Mouse (Mus musculus) liver, adult 2 months (tissue): ENCODE measurements at regions not wholly inside any gene's neighbourhood (a gene's known extent, or its start where the extent isn't known, plus 50 kb on each side); places are given as distances from the start of the nearest gene placed in this dataset.
"Not testable (repeated sequence)": the region's sequence is repeated elsewhere in the genome, so short reads cannot be mapped to it uniquely, and the experiment has no call there.

Experiments
- DNase-seq: peaks from one replicate; pipeline ENCODE4 v3.0.0-alpha.2; 2011; ENCODE audit warnings: low read depth, low spot score; ENCODE audit errors: extremely low read depth
- H3K27ac ChIP-seq: fragments of 200-500 bp; replicated peaks from 2 replicates; pipeline ENCODE4 v1.5.1; 2012; ENCODE audit warnings: low read depth, mild to moderate bottlenecking, control low read depth, inconsistent platforms, low read length; ENCODE audit not compliant: insufficient read depth
- H3K27me3 ChIP-seq: fragments of 200-500 bp; 2 replicates; pipeline ENCODE4 v1.6.1; 2012; ENCODE audit warnings: mild to moderate bottlenecking, moderate library complexity, low read length, inconsistent platforms; ENCODE audit not compliant: control insufficient read depth, insufficient read depth
- H3K36me3 ChIP-seq: fragments of 200-500 bp; 2 replicates; pipeline ENCODE4 v1.6.1; 2012; ENCODE audit warnings: low read length, inconsistent platforms; ENCODE audit not compliant: control insufficient read depth, insufficient read depth
- H3K4me1 ChIP-seq: fragments of 200-500 bp; 2 replicates; pipeline ENCODE4 v1.6.1; 2011; ENCODE audit warnings: low read length; ENCODE audit not compliant: control insufficient read depth, insufficient read depth
- H3K4me3 ChIP-seq: fragments of 200-500 bp; 2 replicates; pipeline ENCODE4 v1.5.1; 2011; ENCODE audit warnings: low read depth, mild to moderate bottlenecking, control low read depth, low read length, moderate library complexity; ENCODE audit not compliant: insufficient read depth
- H3K79me2 ChIP-seq: fragments of 200-500 bp; 2 replicates; pipeline ENCODE4 v1.6.1; 2012; ENCODE audit warnings: inconsistent platforms, mild to moderate bottlenecking, low read length, moderate library complexity; ENCODE audit not compliant: control insufficient read depth, insufficient read depth
- H3K9ac ChIP-seq: fragments of 200-500 bp; 2 replicates; pipeline ENCODE4 v1.6.1; 2012; ENCODE audit warnings: low read depth, mild to moderate bottlenecking, control low read depth, inconsistent platforms, low read length
- CTCF ChIP-seq: fragments of 200-500 bp; IDR thresholded peaks from 2 replicates; pipeline ENCODE4 v1.5.1; 2011; ENCODE audit warnings: low read depth, low read length, control low read depth
- POLR2A ChIP-seq: fragments of 200-500 bp; IDR thresholded peaks from 2 replicates; pipeline ENCODE4 v1.6.1; 2011; ENCODE audit warnings: low read length, control low read depth; ENCODE audit not compliant: insufficient read depth; ENCODE audit errors: extremely low read depth
- WGBS: fragments of 180-500 bp; shearing (Covaris S2); methylation state at CpG from one replicate; pipeline ENCODE4 v1.1.7; 2018; 5-methylcytosine and 5-hydroxymethylcytosine counted together

DNA sequence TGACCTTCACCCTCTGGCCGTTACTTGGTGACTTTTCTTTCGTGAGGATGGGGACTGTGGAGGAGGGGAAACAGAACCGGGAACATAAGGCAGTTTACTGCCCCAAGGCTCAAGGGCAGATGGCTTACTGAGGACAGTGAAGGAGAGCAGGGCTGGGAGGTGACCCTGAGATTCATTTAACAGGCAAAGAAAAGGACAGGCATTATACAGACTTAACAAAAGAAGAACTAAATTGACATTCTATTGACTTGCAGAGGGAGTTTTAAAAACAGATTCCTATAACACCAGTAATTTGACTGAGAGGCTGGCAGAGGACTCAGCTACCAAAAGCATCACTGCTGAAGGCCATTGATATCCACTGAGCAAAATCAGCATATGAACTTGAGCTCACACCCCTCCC is 153.0 kb upstream of the 1700012A03Rik start:
- DNase-seq = no peak
- TF ChIP-seq POLR2A = no peak
- no peak for TF ChIP-seq CTCF
- no peak overlapping the region for H3K9ac ChIP-seq
- no peak overlapping the region for H3K4me3 ChIP-seq
- H3K4me1 ChIP-seq = no peaks in the 10 kb centered on the region
- 76% methylated on average over 3 of the region's 3 CpGs for WGBS
- H3K79me2 ChIP-seq = no peaks in the 10 kb centered on the region
- H3K27me3 ChIP-seq = no peaks in the 10 kb centered on the region
- no peak overlapping the region for H3K27ac ChIP-seq
- H3K36me3 ChIP-seq = no peaks in the 10 kb centered on the region

DNA sequence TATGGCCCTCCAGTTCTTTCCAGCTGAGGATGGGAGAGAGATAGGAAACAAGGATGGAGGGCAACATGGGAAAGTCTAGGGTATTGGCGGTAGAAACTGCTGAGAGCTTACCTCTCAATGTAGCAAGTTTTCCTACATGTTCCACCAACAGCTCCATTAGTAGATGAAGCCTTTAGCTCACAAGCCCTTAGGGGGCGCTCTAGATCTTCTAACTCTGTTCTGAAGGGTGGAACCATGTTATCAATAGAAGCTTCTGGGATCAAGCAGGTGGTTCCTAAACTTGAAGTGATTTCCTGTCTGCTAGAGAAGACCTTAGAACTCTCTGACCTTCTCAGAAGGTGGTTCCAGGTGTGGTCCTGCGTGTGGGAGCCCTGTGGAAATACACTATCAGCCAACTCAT is 154.2 kb upstream of the 1700012A03Rik start:
- Histone ChIP-seq H3K9ac (no peak overlapping the region), H3K79me2 (no peaks in the 10 kb centered on the region), H3K4me3 (no peak overlapping the region), H3K27me3 (no peaks in the 10 kb centered on the region), H3K36me3 (no peaks in the 10 kb centered on the region), H3K27ac (no peak overlapping the region), H3K4me1 (no peaks in the 10 kb centered on the region)
- 44% methylated on average over 3 of the region's 3 CpGs for WGBS
- DNase-seq = no peak
- TF ChIP-seq CTCF = no peak
- TF ChIP-seq POLR2A = no peak

DNA sequence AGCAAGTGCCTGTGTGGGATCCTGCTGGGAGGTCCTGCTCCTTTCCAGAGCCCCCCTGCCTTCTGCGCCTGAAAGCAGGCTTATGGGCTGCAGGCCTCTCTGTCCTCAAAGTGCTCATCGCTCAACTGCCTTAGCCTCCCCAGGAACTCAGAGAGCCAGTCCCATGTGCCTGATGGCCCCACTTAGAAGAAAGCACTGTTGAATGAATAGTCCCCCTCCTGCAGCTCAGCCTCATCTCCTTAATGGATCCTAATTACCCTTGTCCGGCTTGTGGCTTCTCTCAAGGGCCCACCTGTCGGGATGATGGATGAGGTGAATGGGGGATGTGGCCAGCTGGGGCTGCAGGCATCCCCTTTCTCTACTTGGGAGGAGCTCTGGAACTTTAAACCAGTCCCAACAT is 163.1 kb upstream of the 1700012A03Rik start:
- Histone ChIP-seq H3K4me1 (no peaks in the 10 kb centered on the region), H3K9ac (no peak overlapping the region), H3K27ac (no peak overlapping the region), H3K79me2 (no peaks in the 10 kb centered on the region), H3K27me3 (no peaks in the 10 kb centered on the region), H3K4me3 (no peak overlapping the region), H3K36me3 (no peaks in the 10 kb centered on the region)
- 48% methylated on average over 4 of the region's 4 CpGs for WGBS
- TF ChIP-seq POLR2A (no peak), CTCF (no peak)
- no peak for DNase-seq

DNA sequence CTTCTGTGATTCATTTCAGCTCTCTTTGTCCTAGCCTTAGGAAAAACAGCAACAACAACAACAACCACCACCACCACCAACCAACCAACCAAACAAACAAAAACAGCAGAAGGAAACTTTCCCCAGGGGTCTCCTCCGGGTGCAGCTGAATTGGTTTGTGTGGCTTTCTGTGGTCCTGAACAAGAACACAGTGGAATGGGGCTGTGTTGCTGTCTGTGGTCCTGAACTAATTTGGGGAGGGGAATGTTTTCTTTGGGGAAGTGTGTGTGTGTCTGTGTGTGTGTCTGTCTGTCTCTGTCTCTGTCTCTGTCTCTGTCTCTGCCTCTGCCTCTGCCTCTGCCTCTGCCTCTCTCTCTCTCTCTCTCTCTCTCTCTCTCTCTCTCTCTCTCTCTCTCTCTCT is 164.8 kb upstream of the 1700012A03Rik start:
- WGBS = 15% methylated on average over 1 of the region's 1 CpGs
- DNase-seq, H3K27me3 ChIP-seq, H3K27ac ChIP-seq, H3K9ac ChIP-seq, H3K36me3 ChIP-seq, H3K4me1 ChIP-seq, H3K4me3 ChIP-seq, H3K79me2 ChIP-seq: not testable (repeated sequence)

DNA sequence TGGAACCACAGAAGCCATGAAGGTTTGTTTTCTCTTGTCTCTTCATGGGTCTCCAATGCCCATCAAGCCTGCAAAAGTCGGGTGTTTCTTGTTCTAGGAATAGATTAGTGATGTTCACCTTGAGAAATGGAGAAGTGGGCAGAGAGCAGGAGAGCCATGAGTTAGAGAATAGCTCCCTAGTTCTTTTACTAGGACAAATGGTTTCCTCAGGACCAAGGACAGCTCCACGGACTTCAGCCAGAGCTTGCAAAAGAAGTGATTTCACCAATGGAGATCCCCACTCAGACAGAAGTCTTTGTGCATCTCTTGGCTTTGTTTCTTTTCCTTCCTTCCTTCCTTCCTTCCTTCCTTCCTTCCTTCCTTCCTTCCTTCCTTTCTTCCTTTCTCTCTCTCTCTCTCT is 166.3 kb upstream of the 1700012A03Rik start:
- WGBS = 3% methylated on average over 2 of the region's 2 CpGs
- no peaks in the 10 kb centered on the region for H3K36me3 ChIP-seq
- H3K4me3 ChIP-seq = no peak overlapping the region
- H3K27me3 ChIP-seq = no peaks in the 10 kb centered on the region
- peak; percentile 10 for DNase-seq
- no peaks in the 10 kb centered on the region for H3K4me1 ChIP-seq
- no peak overlapping the region for H3K9ac ChIP-seq
- no peaks in the 10 kb centered on the region for H3K79me2 ChIP-seq
- no peak overlapping the region for H3K27ac ChIP-seq
- no peak for TF ChIP-seq CTCF
- no peak for TF ChIP-seq POLR2A

DNA sequence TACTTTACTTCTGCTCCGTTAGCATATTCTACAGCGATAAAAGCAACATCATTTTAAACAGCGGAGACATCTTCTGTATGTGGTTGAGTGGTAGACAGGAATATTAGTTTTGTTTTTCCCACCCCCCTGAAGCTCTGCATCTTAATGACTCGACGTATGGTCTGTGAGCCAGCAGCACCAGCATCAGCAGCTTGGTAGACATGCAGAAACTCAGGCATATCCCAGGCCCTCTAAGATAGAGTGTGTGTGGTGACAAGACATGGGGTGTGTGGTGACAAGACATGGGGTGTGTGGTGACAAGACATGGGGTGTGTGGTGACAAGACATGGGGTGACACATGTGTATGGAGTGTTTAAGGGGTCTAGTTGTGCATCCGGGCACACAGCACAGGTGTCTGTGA is 175.4 kb upstream of the 1700012A03Rik start:
- no peak for TF ChIP-seq POLR2A
- TF ChIP-seq CTCF = no peak
- Histone ChIP-seq H3K36me3 (no peaks in the 10 kb centered on the region), H3K27me3 (no peaks in the 10 kb centered on the region), H3K4me3 (no peak overlapping the region), H3K79me2 (no peaks in the 10 kb centered on the region), H3K9ac (no peak overlapping the region), H3K27ac (no peak overlapping the region), H3K4me1 (no peaks in the 10 kb centered on the region)
- 91% methylated on average over 6 of the region's 6 CpGs for WGBS
- no peak for DNase-seq
